Mouse (Mus musculus): ENCODE measurements around the gene Enpp7.

Enpp7 gene

DNA sequence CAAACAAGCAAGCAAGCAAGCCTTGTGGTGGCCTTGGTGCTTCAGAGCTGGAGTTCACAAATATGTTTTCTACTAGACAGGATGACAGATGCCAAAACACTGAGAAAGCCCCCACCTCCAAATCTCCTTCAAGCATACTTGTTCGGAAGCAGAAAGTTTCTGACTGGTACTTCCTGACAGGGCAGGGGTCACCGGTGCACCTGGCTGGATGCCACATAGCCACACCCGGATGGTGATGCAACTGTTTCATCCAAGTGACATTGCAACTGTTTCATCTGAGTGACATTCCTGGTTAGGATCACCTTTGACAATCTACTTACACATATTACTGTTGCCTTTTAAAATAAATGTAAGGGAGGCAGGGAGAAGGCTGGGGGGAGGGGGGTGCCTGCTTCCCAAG lies 9.2 kb downstream of the Enpp7 start:
- DNase-seq (ENCODE audit: low read depth, low spot score): no peak

GRCm38 (mm10) chr11:118998540-118999265 lies 10.7 kb downstream of the Enpp7 start:
- DNase-seq (ENCODE audit: low read depth, low spot score): peak; percentile 87

- peak; percentile 57 for DNase-seq (ENCODE audit: low read depth, low spot score)
These were observed 11.4 kb downstream of the Enpp7 start for GRCm38 (mm10) chr11:118999361-118999804.

DNA sequence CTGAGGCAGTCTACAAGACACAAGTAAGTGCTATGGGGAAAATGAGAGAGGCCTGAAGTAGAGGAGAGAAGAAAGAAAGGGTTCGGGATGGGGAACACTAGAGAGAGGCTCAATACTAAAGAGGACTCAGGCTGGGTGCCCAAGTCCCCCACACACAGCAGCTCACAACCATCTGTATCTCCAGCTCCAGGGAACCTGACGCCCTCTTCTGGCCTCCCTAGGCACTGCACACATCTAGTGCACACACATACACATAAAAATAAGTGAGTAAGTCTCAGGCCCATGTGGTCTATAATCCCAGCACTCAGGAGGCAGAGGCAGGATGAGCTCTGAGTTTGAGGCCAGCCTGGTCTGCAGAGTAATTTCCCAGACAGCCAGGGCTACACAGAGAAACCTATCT lies 12.9 kb downstream of the Enpp7 start:
- DNase-seq (ENCODE audit: low read depth, low spot score): peak; percentile 48

- no peak for DNase-seq (ENCODE audit: low read depth, low spot score)
These were observed 13.6 kb downstream of the Enpp7 start for GRCm38 (mm10) chr11:119001493-119002128.

- no peak for DNase-seq (ENCODE audit: low read depth, low spot score)
These were observed 17.7 kb downstream of the Enpp7 start for GRCm38 (mm10) chr11:119005547-119006275.

DNA sequence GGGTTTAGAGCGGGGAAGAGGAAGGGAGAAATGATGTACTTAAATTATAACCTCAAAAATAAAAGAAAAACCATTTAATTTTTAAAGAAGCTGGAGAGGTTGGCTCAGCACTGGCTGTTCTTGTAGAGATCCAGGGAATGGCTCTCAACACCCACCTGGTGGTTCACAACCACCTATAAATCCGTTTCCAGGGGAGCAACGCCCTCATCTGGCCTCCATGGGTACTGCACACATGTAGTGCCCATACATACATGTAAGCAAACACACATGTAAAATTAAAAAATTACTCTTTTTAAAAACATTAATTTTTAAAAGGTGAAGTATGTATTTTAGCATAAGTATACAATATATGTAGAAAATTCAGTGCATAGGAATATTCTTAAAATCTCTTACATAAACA lies 18.5 kb downstream of the Enpp7 start:
- no peak for DNase-seq (ENCODE audit: low read depth, low spot score)

DNA sequence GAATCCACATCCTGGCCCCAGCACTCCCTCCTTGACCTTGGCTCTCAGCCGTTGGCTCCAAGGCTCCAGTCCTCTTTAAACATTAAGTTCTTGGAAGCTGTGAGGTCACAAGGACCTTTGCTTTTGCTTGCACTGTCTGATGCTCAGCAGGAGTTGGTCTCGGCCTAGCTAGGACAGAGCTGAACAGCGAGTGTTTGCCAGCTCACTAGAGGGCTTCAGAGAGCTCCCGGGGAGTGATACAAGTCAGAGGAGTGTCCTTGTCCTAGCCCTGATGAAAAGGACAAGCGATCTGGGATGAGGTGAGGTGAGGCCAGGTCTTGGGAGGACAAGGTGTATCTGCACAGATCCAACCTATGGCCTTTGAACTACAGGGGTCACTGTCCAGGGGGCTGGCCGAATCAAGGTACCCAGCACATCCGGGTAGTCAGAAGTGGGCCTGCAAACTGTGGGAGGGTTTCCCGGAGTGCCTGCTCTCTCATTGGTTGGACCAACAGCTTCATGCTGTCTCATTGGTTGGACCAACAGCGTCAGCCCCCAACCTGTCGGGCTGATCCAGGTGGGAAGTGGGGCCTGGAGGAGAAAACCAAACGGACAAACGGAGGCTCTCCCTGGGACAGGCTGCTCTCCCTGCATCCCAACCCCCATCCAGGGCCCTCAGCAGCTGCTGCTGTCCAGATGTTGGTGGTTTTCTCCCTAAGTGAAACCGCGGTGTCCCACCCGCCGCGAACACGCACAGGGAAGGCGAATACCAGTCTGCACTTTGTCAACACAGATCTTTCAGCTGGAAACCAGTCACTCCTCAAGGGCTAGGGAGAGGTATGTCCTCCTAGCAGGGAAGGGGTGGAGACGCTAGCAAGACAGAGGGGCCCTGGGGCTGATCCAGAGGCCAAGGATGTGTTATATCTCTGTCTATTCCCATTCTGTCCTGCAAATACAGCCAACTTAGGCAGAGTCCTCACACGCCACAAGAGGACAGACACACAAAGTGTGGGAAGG lies 19.8 kb downstream of the Enpp7 start:
- peak; percentile 90 for DNase-seq (ENCODE audit: low read depth, low spot score)

GRCm38 (mm10) chr11:119014455-119014854 lies 26.5 kb downstream of the Enpp7 start:
- no peak for DNase-seq (ENCODE audit: low read depth, low spot score)

GRCm38 (mm10) chr11:119017506-119017905 lies 29.5 kb downstream of the Enpp7 start:
- no peak for DNase-seq (ENCODE audit: low read depth, low spot score)

GRCm38 (mm10) chr11:119021180-119021579 lies 33.2 kb downstream of the Enpp7 start:
- DNase-seq (ENCODE audit: low read depth, low spot score): no peak

- DNase-seq (ENCODE audit: low read depth, low spot score): peak; percentile 13
These were observed 34.3 kb downstream of the Enpp7 start for GRCm38 (mm10) chr11:119022068-119022894.

DNA sequence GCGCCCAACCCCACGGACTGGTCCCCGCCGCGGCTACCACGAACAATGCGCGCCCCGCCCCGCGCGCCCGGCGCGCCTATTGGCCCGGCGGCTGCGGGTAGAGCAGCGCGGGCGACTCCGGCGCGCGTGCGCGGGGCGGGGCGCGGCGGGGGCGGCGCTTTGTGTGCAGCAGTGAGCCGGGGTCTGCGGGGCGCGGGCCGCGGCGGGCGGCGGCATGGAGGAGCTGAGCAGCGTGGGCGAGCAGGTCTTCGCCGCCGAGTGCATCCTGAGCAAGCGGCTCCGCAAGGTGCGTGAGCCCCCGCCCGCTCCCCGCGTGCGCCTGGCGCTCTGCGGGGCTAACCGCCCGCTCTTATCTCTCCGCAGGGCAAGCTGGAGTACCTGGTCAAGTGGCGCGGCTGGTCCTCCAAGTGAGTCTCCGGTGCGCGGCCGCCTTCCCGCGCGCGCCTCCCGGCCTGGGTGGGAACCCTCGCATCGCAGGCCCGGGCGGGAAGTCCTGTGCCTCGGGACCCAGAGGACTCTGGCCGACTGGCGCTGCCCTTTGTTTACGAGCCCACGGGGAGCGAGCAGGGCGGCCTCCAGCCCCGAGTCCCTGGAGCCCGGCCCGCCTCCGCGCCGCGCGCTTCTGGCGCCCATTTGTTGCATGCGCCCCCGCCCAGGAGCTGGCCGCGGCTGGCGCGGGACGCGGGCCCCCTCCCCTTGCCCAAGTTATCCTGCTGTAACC lies 35.1 kb downstream of the Enpp7 start, which contains the start of gene Cbx2:
Cbx2 (plus strand) TSS at position 68 of the 721 bp plus-strand sequence.
- DNase-seq (ENCODE audit: low read depth, low spot score): peak; percentile 83

GRCm38 (mm10) chr11:119023616-119023980 lies 35.6 kb downstream of the Enpp7 start:
- DNase-seq (ENCODE audit: low read depth, low spot score): peak; percentile 53

- DNase-seq (ENCODE audit: low read depth, low spot score): no peak
These were observed 36.3 kb downstream of the Enpp7 start for GRCm38 (mm10) chr11:119024260-119024659.

- no peak for DNase-seq (ENCODE audit: low read depth, low spot score)
These were observed 38.2 kb downstream of the Enpp7 start for GRCm38 (mm10) chr11:119026203-119026602.

DNA sequence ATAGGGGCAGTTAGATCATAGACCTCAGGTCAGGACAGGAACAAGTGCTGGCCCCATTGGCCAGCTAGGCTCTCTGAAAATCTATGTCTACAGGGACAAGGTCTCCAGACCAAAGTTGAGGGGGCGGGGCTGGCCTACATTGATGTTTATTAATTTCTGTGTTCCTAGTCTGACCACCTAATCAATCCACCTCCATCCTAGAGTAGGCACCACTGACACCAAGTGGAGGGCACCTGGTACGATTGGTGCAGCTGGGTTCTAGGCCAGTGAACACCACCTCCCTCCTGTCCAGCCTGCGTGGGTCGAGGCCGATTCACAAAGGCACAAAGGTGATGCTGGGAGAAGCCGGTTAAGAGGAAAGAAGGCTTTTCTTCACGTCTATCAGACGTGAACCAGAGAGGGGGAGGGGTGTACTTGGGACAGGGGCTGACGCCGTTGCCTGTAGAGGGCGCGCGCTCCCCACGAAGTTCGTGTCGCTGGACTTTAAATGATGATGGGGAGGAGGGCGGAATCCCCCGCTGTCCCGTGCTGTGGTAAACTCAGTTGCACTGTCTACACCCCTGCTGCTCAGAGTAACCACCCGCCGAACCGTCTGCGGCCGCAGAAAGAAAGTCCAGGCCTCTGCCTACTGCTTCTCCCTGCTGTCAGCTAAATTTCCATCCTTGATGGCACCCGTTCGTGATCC lies 46.0 kb downstream of the Enpp7 start:
- DNase-seq (ENCODE audit: low read depth, low spot score): peak; percentile 86

DNA sequence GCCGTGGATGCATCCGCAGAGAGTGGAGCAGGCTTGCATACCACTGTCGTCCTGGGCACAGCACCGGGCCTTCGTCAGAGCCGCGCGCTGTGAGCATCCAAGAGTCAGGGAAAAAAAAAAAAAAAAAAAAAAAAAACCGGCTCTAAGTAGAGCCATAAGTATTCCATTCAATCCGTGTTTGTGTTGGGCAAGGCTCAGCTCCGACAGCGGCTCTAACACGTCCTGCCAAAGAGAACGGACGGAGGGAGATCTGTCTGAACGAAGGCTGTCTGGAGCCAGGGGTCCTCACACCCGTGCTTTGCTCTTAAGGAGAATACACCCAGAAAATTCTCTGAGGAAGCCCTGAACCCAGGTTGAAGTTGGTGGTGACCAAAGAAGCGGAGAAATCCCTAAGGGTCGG lies 46.6 kb downstream of the Enpp7 start:
- DNase-seq (ENCODE audit: low read depth, low spot score): no peak

DNA sequence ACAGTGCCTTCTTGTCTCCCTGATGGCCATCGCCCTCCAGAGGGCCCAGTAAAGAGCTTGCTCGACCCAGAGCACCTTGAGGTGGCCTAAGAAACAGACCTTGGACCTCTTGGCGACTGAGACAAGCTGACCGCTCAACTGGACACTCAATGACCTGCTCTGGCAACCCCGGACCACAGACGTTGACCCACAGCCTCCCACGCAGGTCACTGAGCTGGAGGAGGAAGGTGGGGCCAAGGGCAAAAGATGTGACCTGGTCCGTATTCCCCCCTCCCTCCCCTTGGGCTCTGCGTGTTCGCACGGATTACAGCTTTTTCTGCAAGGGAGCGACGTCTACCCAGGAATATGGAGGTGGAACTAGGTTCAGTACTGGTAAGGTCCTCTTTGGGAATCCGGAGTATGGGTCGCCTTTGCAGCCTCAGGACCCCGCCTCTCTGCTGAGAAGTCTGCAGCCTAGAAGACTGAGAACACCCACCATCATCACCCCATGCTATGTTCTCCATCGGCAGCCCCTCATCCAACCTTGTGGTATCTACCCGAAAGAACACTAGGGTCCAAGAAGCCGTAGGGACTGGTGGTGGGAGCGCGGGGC lies 47.2 kb downstream of the Enpp7 start:
- DNase-seq (ENCODE audit: low read depth, low spot score): no peak
